Mouse (Mus musculus) left cerebral cortex, adult 2 months (tissue): ENCODE data around the gene Gm49395. TPM values are rescaled to one million over a fixed set of nuclear protein-coding genes. Genes with fewer than 3 reads are reported as not detected.

ENCODE experiments used
- DNase-seq, 2 experiments: peaks; one replicate each; pipeline ENCODE4 v3.0.0; 2021 to 2022; ENCODE audit warnings: low spot score in 2 of 2, mixed read lengths in 1 of 2; ENCODE audit errors: extremely low spot score in 1 of 2
- H3K27ac ChIP-seq: fragments of 200-600 bp; 2 replicates; pipeline ENCODE4 v1.8.1; 2022
- H3K4me3 ChIP-seq: fragments of 200-600 bp; 2 replicates; pipeline ENCODE4 v1.8.1; 2022
- CTCF ChIP-seq: fragments of 200-600 bp; IDR thresholded peaks from 2 replicates; pipeline ENCODE4 v1.8.1; 2022; ENCODE audit warnings: antibody characterized with exemption, mild to moderate bottlenecking, moderate library complexity
- intact Hi-C: fragments of 180-260 bp; cut with DNase I; formaldehyde crosslinking; loops from one replicate; pipeline ENCODE4 v1.15.1; 2025
- total RNA-seq, 2 experiments: library from RNA; stranded (reverse); gene quantifications; 2 replicates each; pipeline ENCODE4 v1.2.3; 2021

The Gm49395 gene
- total RNA-seq, 2 experiments from 2014 or later = 1.5 to 2.0 TPM

DNA sequence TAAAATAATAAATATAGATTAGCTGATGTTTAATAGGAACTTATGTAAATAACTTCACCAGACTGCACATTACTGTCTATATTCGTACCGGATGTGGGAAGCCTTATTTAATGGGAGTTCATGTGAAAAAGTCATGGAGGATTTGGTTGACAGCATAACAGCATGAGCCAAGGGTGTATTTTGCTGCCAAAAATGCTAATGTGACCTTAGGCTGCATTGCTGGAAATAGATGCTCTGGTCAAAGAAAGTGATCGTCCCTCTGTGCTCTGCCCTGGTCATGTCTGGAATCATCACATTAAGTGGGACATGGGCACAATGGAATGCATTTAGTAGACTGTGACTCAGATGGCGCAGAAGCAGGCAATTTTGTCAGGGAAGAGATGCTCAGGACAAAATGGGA lies 64.4 kb downstream of the Gm49395 start:
- Histone ChIP-seq H3K27ac (no peak overlapping the region), H3K4me3 (no peak overlapping the region)
- TF ChIP-seq CTCF = no peak
- intact Hi-C loops = no loop called here
- DNase-seq = no peak

DNA sequence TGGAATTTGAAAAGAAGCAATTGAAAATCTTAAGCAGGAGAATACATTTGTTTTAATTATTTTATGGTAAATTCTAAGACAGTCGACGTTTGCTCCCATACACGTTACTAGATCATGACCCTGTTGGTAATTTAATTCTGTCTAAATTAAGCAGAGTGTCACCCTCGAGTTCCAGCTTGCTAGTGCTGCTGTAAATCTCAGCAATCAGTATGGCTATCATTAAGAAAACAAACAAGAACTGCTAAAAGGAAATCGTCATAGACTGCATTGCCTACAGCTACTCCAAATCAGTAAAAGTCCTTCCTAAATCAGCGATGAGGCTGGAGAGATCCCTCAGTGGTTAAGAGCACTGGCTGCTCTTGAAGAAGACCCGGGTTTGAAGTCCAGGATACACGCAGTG lies 66.3 kb downstream of the Gm49395 start:
- TF ChIP-seq CTCF = no peak
- H3K27ac ChIP-seq = no peak overlapping the region
- no peak for DNase-seq
- intact Hi-C loops = no loop called here
- no peak overlapping the region for H3K4me3 ChIP-seq

DNA sequence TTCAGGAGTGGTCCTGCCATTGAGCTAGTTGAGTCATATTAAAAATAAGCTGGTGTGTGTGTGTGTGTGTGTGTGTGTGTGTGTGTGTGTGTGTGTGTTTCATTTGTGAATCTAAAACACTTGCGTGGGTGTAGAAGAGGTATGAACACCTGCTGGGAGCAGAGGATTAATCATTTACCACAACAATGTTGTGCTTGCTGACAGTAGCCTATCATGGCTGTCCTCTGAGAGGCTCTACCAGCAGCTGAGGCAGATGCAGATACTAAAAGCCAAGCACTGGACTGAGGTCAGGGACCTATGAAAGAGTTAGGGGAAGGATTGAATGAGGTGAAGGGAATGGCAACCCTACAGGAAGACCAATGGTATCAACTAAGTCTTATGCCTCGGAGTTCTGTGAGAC lies 68.6 kb downstream of the Gm49395 start:
- intact Hi-C loops = no loop called here
- Histone ChIP-seq H3K4me3 (no peak overlapping the region), H3K27ac (no peak overlapping the region)
- TF ChIP-seq CTCF = no peak
- no peak for DNase-seq

DNA sequence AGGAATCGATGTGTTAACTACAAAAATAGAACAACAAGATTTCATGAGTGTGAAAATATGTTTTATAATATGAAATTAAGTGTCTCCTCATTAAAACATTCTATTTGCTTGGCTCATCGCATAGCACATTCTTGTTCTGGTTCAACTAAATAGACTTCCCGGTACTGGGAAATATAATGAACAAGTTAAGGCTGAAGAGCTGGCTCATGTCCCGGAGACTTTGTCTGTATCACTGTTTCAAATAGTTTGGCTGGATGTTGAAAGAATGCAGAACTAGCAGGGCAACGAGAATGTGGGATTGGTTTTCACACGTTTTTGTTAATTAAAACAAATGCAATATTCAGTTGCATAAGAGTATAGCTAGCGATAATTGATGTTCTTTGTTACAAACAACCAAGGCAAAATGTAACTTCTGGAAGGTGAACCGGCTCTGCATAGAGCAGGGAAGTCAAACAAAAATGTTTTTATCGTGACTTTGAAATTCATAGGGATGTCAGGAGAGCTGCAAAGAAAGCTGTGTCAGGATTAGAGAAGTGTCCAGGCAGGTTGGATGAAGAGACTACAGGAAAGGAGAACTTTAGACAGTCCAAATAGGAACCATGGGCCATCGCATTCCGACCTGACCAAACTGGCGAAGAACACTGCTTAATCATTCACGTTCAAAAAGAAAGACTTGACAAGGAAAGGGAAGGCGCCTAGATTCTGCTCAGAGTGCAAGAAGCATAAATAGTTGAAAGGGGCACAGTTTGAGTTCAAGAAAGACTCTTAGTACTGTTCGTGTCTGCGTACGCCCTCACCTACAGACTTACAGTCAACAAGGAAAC lies 70.3 kb downstream of the Gm49395 start:
- no peak for DNase-seq
- TF ChIP-seq CTCF = no peak
- intact Hi-C loops = no loop called here
- H3K4me3 ChIP-seq = no peak overlapping the region
- no peak overlapping the region for H3K27ac ChIP-seq

DNA sequence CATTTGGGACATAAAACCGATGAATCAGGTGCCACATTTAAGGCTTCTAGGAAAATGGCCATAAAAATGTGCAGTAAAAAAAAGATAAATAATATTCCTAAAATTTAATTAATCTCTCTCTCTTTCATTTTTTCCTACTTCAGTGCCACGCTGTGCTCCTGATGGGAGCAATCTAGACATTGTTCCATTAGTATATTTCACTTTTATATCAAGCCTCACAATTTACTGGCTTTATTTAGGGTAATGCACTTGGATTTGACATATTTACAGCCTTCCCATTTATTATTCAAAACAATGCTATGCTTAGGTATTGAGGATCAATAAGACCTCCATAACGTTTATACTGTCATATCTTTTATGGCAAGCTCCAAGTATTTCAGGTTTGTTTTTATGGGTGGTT lies 76.3 kb downstream of the Gm49395 start:
- DNase-seq = no peak
- intact Hi-C loops = no loop called here
- no peak for TF ChIP-seq CTCF
- Histone ChIP-seq H3K4me3 (no peak overlapping the region), H3K27ac (no peak overlapping the region)

DNA sequence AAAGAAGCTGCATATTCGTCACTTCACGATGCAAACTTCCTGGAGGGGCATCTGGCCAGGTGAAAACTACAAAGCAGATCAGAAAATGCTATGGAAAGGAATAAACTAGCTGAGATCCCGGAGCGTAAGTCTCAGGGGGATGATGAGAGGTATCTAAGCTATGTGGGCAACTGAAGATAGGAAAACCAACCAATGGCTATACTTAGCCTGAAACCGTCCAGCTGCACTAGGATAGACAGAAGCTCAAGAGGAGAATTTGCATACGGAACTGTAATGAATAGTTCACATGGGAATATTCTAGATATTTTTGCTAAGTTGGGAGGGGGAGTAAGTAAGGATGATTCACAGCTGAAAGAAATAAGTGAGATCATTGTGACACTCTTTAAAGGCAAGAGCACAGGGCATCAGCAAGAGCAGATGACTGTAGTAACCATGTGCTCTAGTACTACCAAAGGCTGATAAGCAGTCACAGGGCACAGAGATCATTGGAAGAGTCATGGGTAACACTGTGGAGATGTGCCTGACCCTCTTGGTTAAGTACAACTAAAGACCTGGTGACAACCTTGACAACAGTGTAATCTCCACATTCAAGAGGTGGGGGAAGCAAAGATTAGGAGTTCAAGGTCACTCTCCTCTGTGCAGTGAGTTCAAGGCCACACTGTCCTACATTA lies 79.5 kb downstream of the Gm49395 start:
- Histone ChIP-seq H3K27ac (no peak overlapping the region), H3K4me3 (no peak overlapping the region)
- DNase-seq = no peak
- TF ChIP-seq CTCF = no peak
- intact Hi-C loops = no loop called here

DNA sequence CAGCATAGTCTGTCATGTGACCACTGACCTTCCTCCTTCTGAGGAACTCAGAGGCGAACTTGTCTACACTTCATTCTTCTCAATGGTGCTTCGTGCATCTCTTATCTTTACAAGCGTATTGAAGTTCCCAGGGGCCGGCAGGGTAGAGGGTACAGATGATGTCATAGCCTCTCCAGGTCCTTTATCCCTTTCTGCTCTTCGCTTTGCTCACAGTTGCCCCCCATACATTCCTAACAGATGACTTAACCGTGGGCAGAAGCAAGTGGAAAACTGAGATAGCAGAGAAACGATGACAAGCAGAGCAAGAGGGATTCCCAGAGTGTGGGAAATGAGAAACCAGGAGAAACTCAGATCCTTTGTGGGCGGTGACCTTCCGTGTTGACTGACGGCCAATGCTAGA lies 80.3 kb downstream of the Gm49395 start:
- no peak for TF ChIP-seq CTCF
- Histone ChIP-seq H3K4me3 (no peak overlapping the region), H3K27ac (no peak overlapping the region)
- intact Hi-C loops = no loop called here
- no peak for DNase-seq

DNA sequence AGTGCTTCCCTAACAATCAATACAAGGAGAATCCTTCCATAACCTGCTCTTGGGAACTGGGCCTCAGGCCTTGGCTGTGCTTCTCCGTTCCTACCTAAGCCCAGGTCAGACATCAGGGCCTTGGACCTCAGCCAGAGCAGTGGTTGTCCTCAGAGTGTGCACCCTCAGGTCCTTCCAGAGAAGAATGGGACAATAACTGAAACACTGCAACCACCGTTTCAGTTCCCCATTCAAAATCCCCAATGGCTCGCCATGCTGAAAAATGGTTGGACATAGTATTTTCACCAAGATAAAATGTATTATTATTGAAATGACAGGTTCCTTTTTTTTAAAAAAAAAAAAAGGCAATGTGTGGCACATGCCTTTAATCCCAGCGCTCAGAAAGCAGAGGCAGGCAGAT lies 81.0 kb downstream of the Gm49395 start:
- Histone ChIP-seq H3K4me3 (no peak overlapping the region), H3K27ac (no peak overlapping the region)
- no peak for TF ChIP-seq CTCF
- no peak for DNase-seq
- intact Hi-C loops = no loop called here

DNA sequence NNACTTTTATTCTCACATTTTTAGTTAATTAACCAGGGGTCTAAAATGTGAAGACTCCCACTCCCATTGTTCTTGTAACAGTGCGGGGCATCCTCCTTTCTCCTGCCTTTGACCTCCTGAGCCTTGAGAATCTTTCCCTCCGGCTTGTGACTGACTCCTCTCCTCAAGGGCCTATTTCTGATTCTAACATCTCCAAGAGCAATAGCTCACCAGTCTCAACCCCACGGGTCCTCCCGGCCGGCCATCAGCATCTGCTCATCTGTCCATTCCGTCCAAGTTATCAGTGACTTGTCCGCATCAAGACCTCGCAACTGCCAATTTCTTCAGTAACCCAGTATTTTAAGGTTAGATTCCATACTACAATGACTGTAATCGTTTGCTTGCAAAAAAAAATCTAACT lies 84.2 kb downstream of the Gm49395 start:
- no peak for DNase-seq
- Histone ChIP-seq H3K4me3 (no peak overlapping the region), H3K27ac (no peak overlapping the region)
- no peak for TF ChIP-seq CTCF
- intact Hi-C loops = no loop called here

DNA sequence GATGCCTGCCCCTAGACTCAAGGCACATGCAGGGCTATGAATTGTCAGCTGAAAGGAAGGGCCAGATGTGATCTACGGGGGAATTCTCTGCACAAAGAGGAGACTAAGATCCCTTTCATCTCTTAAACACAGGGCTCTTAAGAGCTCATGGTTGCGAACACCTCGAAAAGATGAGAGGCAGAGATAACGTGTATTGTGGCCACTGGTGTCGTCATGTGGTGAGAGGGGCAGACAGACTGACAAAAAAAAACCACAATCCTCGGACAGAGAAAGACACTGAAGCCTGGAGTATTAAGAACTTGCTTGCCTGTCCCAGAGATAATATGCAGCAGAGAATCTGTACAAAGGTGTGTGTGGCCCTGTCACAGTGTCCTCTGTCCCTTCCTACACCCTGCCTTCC lies 90.2 kb downstream of the Gm49395 start:
- Histone ChIP-seq H3K27ac (no peak overlapping the region), H3K4me3 (no peak overlapping the region)
- intact Hi-C loops = no loop called here
- no peak for DNase-seq
- no peak for TF ChIP-seq CTCF

DNA sequence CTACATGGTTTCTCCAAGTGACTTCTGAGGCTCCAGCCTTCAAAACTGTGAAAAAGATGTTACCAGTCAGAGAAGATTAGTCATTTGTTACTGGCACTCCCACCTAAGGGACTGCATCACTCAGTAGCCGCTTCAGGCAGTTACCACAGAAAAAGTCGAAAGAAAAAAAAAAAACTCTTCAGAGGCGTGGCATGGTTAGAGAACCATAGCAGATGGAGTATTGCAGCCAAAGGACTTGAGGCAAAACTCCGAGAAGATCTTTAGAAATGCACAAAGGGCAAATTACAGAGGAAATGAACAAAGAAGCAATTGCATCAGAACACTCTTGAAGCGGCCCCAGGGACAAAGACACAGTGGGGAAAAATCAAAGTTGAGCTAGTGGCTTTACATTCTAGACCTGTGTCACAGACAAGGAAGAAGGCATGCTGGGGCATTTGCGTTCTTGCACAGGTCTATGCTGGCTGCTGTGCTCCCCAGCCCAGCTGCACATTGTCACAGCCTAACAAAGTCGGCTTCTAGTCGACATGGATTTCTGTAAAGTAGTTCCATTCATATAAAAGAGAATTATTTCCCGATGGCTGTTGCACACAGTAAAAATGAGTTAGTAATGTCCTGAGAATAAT lies 95.4 kb downstream of the Gm49395 start:
- no peak for TF ChIP-seq CTCF
- intact Hi-C loops = no loop called here

DNA sequence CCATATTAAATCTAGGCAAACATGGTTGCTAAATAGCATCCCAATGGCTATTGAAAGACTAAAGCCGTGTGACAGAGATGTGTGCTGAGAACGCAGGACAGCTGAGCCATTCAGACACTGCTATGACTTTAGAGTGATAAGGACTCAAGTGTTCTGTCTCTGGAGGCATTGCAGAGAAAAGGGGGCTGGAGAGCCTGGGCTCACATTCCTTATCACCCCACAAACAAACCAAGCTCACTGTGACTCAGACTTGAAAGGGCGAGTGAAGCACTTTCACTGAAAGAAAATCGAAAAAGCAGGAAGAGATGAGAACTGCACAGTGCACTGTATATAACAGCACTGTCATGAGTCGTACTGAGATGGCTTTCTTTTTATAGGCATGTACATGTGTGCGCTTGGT lies 96.4 kb downstream of the Gm49395 start:
- H3K4me3 ChIP-seq = no peak overlapping the region
- no peak overlapping the region for H3K27ac ChIP-seq
- intact Hi-C loops = no loop called here
- no peak for TF ChIP-seq CTCF
- no peak for DNase-seq

More for the DNA sequence above, 95.4 kb downstream of the Gm49395 start:
- no peak for DNase-seq
- Histone ChIP-seq H3K27ac (no peak overlapping the region), H3K4me3 (no peak overlapping the region)
